Mouse (Mus musculus) liver (tissue): ENCODE data around the gene Kcnh2.
A peak's percentile ranks its signal among the peaks of the same experiment; 100 is the strongest.
"Not testable (repeated sequence)": the region's sequence is repeated elsewhere in the genome, so short reads cannot be mapped to it uniquely, and the experiment has no call there.

Experiments
- DNase-seq: peaks from one replicate; pipeline ENCODE4 v3.0.0-alpha.2; 2020; ENCODE audit warnings: mixed read lengths

Kcnh2 gene

DNA sequence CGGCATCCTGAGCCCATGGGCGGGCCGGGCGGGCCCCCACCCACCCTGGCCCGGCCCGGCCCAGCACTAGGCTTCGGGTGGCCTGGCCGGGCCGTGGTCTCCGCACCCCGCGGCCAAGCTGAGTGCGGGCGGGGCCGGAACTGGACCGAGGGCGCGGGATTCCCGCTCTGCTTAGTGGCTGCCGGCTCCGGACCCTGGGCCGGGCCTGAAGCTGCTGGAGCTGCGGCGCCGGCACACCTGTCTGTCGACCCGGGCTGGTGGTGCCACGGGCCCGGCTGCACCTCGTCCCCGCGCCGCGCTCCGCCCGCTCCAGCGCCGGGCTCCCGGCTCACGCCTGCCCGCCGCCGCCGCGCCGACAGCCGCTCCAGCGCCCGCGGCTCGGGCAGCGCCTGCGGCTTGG, at the start of gene Kcnh2:
Gene Kcnh2 (minus strand): TSS at position 327 of the 400 bp plus-strand sequence.
- DNase-seq, result no peak

GRCm38 (mm10) chr5:24400362-24400761, 49.0 kb upstream of the Kcnh2 start:
- no peak for DNase-seq

GRCm38 (mm10) chr5:24399686-24400085, 48.3 kb upstream of the Kcnh2 start:
- DNase-seq, result no peak

DNA sequence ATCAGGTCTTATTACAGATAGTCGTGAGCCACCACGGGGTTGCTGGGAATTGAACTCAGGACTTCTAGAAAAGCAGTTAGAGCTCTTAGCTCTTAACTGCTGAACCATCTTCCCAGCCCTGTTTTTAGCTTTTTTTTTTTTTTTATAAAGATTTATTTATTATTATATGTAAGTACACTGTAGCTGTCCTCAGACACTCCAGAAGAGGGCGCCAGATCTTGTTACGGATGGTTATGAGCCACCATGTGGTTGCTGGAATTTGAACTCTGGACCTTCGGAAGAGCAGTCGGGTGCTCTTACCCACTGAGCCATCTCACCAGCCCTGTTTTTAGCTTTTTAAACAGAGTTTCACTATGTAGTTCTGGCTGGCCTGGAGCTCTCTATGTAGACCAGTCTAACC, 44.9 kb upstream of the Kcnh2 start:
- not testable (repeated sequence) for DNase-seq

DNA sequence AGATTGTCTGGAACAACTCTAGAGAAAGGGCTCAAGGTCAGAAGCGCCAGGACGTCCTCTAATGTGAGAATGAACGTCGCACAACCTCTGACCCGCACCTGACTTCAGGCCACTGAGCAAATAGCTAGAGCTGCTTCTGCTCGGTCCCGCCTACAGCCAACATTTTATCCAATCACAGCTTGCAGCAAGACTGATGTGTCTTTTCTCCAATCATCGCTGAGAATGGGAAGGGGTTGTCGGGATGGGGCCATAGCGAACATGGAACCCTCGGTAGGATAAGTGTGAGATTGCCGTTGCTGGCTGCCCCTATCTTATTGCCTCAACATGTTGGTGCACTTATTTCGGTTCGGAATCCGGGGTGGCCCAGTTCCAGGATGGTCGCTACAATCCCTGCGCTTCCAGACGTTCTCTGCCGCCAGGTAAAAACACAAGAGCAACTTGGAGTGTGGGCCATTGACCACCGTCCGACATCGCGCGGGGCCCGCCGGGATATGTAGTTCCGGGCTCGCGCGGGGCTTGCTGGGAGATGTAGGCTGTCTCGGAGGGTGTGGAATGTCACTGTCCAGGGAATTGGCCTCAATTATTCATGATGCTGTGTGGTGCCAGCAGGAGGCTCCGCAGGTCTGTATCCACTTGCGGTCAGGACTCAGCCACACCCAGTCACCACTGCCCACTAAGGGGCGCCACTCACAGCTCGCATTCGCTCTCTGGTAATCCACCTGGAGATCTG, 42.9 kb upstream of the Kcnh2 start:
- peak; percentile 91 for DNase-seq

DNA sequence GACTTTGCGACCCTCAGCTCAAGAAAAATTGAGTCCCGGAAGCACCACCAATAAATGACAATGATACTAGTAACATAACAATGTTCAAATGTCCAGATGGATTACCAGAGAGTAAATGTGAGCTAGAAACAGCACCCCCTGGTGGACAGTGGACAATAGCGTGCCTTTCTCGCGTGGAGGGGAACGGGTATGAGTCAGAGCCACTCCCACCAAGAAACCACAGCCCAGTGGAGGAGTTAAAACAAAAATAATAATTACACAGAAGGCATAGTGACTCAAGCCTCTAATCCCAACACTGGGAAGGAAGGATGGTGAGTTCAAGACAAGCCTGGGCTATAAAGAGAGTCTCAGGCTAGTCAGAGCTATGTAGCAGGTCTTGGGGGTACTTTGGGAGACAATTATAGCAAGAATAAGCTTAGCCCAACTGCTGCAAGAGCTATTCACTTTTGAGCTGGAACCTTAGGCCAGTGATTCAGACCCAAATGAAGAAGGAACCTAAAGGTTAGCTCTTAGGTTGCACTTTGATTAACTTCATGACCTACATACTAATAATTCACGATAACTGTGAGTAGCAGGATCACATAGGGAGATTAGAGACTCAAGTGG, 42.1 kb upstream of the Kcnh2 start, which contains the start of gene Abcb8:
Gene Abcb8 (plus strand): TSS at position 272 of the 606 bp plus-strand sequence.
- peak; percentile 84 for DNase-seq

GRCm38 (mm10) chr5:24392724-24393123, 41.3 kb upstream of the Kcnh2 start:
- no peak for DNase-seq

DNA sequence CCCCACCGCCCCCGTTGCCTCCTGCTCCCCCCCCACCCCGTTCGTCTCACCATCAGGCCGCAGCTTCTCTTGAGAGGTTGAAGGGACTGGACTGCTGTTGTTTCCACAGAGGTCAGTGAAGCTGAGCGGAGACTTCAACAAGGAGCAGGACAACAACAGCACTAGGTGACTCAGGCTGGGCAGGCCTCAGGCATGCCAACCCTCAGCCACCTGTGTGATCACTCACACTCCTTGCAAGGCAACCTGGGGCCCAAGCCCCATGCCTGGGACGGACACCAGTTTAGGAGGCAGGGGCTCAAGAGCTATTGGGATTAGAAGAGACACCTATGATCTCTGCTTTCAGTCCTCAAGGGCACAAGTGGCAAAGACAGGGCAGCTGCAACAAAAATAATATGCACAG, 40.5 kb upstream of the Kcnh2 start, which contains the start of gene Atg9b:
Gene Atg9b (minus strand): TSS at position 280 of the 400 bp plus-strand sequence.
- no peak for DNase-seq

DNA sequence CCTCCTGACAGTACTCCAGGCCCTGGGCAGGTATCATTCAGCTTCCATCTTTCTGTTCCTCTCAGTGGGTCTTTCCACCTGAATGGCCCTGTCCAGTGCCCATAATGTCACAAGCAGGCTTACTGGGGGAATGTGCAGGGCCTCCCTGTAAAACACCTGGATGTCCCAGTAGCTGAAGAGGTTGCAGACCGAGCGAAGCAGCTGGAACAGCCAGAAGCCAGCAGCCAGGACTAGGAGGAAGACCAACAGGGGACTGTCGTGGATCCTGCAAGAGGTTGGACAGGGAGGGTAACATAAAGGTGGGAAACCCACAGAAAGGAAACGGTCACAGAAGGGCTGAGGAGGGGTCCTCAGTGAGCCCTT, 38.2 kb upstream of the Kcnh2 start:
- no peak for DNase-seq

DNA sequence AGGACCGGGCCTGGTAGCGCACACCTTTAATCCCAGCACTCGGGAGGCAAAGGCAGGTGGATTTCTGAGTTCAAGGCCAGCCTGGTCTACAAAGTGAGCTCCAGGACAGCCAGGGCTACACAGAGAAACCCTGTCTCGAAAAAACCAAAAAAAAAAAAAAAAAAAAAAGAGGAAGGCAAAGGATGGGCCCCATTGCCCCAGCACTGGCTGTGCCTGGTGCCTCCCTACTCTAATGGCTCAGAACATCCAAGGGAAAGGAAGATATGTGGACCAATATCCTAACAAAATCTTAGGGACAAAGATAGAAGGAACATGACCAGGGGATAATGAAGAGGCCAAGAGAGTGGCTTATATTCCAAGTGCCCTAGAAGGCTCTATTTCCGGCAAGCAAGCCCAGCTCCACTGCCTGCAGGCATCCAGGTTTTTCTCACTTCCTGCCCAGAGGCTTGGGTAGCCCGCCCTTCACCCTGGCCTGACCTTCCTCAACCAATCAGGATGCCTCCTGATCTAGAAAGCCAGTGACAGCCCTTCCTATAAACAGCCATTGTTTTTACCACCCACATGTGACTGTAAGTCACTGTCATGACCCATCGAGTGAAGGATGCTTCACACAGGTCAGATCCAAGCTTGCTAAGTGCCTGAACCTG, 37.7 kb upstream of the Kcnh2 start:
- DNase-seq, result peak; percentile 50

DNA sequence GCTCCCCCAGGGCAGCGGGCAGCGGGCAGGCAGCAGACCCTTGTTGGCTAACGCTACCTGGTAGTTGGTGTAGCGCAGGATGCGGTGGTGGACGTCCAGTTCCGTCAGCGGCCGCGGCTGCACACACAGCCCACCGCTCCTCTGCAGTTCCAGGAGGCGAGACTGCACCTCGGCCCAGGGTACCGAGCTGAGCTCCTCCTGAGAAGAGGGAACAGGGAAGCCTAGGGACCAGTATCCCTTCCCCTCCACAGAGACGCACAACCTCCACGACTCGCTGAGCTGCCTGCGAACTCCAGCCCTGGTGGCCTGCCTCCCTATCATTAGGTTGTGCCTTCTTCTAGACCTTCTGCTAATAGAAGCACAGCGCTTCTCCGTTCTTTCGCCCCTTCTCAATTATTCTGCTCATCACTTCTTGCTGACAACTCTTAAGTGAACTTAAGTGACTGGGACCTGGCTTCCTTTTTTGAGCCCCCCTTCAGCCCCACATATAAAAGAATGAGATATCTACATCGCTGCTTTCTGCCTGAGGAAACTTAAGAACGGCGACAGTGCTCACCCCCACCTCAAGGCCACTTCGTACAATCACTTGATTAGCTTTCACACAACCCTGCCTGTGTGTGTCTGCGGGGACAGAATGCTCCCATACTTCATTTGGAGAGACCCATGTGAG, 37.0 kb upstream of the Kcnh2 start:
- DNase-seq, result no peak

- peak; percentile 40 for DNase-seq
These were observed 36.1 kb upstream of the Kcnh2 start for GRCm38 (mm10) chr5:24387264-24388241.

- no peak for DNase-seq
These were observed 34.6 kb upstream of the Kcnh2 start for GRCm38 (mm10) chr5:24385887-24386550.

- no peak for DNase-seq
These were observed 34.0 kb upstream of the Kcnh2 start for GRCm38 (mm10) chr5:24385374-24385773.

GRCm38 (mm10) chr5:24384407-24384806, 33.0 kb upstream of the Kcnh2 start:
- DNase-seq, result no peak

DNA sequence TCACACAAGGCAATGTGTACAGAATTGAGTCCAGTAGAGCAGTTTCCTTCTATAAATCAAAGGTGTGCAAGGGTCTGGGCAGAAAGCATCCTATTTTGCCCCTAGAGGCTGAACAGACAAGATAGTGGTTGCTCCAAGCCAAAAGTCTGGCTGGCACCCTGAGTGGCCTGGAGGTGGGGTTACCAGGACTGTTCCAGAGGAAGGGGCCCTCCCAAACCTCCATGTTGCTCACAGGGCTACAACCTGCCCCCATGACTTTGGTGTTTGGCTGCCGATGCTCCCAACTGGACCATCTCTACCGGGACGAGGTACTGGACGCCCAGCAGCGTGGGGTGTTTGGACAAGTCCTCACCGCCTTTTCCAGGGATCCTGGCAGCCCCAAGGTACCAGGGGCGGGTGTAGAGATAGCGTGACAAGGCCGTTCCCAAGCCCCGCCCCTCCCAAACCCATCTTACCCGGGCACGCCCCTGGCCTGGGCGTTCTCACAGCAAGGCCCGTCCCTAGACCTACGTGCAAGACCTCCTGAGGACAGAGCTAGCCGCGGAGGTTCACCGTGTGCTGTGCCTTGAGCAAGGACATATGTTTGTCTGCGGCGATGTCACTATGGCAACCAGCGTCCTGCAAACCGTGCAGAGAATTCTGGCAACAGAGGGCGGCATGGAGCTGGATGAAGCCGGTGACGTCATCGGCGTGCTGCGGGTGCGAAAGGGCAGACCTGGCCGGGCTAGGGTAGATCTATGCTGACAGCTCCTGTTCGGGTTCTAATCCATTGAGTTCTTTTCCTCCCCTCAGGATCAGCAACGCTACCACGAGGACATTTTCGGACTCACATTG, 31.8 kb upstream of the Kcnh2 start:
- DNase-seq, result peak; percentile 88

GRCm38 (mm10) chr5:24381988-24382387, 30.6 kb upstream of the Kcnh2 start:
- DNase-seq, result no peak

DNA sequence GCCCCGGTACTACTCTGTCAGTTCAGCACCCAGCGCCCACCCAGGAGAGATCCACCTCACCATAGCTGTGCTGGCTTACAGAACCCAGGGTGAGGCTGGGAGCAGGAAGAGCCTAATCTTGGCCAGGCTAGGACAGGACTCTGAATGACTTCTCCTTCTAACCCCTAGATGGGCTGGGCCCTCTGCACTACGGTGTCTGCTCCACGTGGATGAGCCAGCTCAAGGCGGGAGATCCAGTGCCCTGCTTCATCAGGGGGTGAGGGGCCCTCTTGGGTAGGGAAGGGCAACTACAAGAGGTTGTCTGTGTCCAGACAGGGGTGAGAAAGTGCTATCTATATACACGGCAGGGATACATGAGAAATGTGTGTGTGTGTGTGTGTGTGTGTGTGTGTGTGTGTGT, 30.1 kb upstream of the Kcnh2 start:
- no peak for DNase-seq

DNA sequence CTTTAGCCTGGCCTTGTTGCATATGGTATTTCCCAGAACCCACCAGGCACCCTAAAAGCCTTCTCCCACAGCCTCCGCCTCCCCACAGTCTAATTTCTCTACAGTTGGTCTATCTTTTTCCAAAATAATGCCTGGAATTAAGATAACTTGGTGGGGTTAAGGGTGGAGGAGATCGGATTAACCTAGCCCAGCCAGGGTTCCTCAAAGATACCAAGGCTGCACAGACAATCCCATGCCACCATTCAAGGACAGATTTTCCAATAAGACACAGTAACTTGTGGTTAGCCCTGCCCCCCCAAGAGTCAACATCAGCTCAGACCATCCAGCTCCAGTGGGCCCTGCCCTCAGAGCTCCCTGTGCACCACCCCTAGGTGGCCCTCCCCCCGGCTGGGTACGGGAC, 29.1 kb upstream of the Kcnh2 start:
- DNase-seq, result no peak

- DNase-seq, result no peak
These were observed 28.1 kb upstream of the Kcnh2 start for GRCm38 (mm10) chr5:24379501-24379900.

DNA sequence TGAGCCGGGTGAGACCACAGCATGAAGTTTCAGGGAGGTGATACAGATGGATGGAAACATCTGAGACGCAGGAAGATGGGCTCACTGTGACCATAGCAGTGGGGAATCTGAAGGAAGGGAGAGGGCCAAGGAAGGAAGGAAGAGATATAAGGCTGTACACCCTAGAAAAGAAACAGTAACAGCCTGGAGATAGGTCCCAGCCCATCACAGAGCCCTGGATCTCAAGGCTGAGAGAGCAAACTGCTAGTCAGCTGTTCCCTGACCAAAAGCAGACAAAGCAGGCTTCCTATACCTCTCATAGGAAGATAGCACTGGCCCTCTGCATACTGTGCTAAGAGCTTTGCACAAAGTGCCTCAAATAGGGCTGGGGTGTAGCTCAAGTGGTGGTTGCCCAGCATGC, 27.3 kb upstream of the Kcnh2 start:
- DNase-seq, result no peak
